Mouse (Mus musculus) retina, postnatal 1 day (tissue): ENCODE measurements around the gene Fbxl16.

Experiments
- DNase-seq: peaks from one replicate; pipeline ENCODE4 v3.0.0-alpha.2; 2012

Gene Fbxl16

DNA sequence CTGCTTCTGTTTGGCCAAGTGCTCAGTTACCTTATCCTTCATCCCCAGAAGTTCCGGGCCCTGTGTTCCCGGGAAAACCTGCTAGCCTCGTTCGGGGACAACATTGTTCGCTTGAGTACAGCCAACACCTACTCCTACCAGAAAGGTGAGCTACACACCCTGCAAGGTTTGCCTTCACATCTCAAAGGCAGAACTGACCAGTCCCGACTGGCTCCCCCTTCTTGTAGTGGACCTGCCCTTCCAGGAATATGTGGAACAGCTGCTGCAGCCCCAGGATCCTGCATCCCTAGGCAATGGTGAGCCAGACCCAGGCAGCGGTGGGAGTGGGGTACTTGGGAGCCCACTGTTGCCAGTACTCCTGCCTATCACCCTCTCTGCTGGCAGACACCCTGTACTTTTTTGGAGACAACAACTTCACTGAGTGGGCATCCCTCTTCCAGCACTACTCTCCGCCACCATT, 20.7 kb downstream of the Fbxl16 start:
- DNase-seq: no peak

DNA sequence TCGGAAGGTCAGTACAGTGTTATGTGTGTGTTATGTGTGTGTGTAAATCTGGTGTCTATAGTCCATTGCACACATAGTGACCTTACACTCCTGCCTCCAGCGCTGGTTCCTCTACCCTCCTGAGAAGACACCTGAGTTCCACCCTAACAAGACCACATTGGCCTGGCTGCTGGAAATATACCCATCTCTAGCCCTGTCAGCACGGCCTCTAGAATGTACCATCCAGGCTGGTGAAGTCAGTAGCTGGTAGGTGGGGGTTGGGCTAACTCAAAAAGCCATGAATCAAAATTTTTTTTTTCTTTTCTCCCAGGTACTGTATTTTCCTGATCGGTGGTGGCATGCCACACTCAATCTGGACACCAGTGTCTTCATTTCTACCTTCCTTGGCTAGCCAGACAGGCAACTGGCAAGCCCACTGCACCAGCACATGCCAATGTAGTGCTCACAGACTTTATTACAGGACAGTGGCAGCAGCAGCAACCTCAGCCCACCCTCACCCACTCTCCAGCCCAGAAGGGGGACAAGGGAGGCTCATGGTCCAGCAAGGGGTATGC, 21.4 kb downstream of the Fbxl16 start:
- no peak for DNase-seq

DNA sequence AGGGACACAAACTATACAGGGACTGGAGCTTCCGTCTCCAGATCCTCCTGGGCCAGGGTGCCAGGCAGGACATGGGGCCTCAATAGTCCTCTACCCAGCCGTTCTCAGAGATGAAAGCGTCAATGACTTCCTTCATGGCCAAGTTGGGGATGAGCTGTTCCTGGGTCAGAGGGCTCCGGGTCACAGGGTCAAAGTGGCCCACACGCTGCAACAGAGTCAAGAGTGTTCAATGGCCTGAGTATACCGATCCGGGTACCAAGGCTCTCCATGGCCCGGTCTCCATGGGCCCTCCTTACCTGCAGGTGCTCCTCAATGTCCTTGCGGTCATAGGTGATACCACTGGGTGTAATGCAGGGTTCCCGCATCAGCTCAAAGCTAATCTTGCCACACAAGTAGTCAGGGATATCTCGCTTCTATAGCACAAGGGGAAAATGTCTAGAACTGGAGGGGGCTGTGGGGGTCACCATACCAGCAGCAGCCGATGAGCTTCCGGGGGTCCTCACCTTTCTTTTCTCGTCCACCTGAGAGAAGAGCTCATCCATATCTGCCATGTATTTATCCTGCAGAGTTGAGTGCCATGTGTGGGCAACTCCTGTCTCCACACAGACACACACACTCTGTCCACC, 22.0 kb downstream of the Fbxl16 start:
- DNase-seq: no peak

DNA sequence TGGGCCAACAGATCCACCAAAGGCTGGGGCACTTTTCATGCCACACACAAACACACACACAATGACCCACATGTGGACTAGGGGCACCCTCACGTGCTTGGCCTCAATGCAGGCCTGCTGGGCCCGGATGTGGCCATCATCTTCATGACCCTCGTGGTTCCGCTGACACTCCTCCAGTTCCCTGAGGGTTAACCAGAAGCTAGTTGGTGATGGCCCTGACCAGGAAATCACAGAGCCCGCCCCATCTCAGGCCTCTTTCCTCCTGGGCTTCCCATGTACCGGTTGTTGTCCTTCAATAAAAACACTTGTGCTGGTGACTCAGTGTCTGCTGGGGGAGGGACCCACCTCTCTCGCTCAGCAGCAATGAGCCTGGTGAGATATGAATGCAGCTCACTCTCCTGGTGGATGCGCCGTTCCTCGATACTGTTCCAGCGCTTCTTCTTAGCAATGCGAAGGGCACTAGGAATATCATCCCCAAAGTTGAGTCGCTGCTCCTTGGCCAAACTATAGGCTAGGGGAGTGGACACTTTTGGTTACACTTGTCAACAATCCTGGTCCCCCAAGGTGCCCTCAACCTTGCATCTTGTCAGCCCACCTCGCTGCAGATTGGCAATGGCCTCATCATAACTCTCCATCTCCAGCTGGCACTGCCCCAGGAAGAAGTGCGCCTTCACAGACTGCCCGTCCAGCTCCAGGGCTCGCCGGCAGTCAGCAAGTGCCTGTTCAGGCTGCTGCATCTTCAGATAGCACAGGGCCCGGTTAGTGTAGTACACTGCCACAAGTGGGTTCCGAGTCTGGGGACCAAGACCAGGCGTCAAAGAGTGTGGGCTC, 22.8 kb downstream of the Fbxl16 start:
- DNase-seq: no peak

DNA sequence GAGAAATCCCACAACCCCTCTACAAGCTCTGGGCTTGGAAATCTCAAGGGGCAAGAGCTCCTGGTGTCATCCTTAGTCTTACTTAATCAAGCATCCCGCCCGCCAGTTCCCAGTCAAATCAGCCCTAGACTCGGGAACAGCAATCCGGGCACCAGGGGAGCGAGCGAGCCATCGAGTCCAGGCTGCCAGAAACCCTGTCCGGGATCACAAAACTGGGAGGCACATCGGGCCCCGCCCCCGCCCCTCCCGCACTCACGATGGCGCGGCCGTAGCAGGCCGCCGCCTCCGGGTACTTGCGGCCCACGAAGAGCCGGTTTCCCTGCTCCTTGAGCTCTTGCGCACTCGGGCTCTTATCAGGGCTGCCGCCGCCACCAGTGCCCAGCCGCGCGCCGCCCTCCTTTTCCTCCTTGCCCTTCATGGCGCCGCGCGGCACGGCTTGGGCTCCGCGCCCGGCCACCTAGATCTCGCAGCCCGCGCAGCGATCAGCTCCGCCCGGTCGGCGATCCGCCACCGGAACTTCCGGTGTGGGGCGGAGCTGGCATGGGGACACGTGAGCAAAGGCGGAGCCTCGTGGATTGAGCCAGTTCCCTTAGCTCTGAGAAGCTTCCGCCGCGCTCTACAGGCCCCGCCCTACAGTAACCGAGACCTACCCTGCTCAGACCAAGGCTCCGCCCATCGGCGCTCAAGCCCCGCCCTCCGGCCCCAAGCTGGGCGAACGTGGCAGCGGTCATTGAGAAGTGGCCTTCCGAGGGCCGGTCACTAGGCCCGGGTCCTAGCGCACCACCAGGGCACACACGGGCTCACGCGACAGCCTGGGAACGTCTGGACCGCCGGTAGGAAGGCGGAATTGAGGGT, 23.8 kb downstream of the Fbxl16 start:
- DNase-seq: peak; percentile 99

DNA sequence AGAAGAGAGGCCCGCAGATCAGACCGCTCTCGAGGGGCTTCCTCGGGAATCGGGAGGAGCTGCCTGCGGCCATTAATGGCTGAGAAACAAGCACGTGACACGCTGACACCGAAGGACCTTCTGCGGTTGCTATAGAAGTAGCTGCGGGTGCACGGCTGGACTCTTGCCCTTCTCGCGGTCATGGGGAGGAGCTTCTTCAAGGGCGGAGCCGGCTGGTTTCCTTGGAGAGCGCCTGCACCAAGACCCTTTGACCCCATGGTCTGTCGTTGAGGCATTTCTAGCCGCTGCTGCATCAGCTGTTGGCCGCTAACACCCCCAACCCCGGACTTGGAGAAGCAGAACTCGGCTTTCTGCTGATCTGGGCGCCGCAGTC, 24.4 kb downstream of the Fbxl16 start, which contains the start of gene Stub1:
Gene Stub1 (minus strand): TSS at position 114 of the 373 bp plus-strand sequence.
- DNase-seq: peak; percentile 96

DNA sequence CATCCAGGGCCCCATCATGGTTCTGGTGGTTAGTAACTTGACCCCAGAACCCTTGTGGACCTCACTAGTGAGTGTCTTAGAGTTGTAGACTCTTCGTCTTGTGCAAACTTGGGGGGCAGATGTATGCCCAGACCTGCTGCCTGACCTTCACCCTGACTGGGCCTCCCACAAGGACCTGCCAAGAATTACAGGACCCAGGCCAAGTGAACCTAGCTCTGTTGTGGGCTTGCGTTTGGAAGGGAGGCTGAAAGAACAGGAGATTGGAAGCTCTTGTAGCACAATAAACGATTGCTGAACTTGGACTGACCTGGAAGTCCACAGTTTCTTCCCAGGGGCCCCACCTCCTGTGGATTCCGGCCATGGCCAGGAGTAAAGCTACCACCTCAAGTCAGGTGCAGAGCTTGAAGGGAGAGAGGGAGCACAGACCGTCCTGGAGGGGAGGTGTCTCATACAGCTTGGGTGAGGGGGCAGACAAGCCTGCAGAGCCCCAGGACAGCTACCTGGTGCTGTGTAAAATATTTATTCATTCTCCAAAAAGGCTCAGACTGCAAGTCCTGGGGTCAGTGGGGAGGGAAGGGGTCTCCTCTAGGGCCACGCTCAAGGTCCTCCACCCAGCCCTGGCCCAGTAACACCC, 25.2 kb downstream of the Fbxl16 start:
- DNase-seq: no peak

DNA sequence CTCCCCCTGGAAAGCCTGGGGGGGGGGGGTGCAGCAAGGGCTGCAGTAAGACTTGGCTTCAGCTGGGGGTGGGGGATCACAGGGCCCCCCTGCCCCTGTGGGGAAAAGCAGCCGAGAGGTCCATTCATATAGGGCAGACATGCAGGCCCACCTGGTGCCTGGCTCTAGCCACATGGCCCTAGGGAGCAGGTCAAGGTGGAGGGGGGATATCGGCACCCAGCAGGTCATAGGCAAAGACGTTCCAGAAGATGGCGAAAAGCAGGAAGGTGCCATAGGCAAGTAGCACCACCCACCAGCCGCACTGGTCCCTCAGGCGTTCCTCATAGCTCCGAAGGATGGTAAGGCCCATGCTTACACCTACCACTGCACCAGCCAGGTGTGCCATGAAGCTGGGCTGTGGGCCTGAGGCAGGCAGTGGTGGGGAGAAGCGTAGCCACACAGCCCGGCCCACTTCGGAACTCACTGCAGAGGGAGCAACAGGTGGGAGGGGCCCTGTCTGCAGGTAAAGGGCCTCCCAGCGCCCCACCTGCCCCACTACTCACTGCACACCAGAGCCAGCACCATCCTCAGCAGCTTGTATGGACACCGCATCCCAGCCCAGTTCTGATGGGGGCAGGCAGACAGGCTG, 25.8 kb downstream of the Fbxl16 start:
- DNase-seq: no peak

DNA sequence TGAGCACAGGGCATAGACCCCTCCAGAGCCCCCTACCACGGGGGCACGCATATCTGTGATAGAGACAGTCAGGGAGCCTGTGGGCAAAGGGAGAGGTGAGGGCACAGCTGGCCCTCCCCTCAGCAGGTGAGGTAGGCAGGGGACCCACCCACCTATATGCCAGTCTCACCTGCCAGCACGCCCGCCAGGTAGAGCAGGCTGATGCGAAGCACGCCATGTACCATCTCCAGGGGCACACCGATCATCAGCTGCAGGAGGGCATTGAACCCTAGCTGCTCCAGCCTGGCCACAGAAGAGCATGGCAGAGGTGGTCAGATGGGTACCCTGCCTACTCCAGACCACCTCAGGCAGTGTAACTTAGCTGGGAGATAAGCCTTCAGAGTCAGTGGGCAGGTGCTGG, 26.4 kb downstream of the Fbxl16 start:
- no peak for DNase-seq

DNA sequence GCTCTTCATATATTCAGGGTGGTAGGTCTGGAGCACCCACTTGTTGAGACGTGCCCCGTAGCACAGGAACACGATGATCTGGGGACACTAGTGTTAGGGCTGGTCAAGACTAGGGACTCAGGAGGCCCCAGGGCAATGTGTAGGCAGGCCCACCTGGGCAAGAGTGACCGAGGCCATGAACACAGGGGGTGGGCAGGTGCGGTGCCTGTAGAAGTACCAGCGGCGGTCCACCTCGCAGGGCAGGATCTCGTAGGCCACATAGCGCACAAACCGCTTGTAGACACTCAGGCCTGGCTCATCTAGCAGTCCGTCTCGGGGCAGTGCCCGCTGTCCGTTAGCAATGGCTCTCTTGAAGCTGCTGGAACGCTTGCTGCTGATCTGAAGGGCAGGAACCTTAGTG, 26.9 kb downstream of the Fbxl16 start:
- DNase-seq: no peak

DNA sequence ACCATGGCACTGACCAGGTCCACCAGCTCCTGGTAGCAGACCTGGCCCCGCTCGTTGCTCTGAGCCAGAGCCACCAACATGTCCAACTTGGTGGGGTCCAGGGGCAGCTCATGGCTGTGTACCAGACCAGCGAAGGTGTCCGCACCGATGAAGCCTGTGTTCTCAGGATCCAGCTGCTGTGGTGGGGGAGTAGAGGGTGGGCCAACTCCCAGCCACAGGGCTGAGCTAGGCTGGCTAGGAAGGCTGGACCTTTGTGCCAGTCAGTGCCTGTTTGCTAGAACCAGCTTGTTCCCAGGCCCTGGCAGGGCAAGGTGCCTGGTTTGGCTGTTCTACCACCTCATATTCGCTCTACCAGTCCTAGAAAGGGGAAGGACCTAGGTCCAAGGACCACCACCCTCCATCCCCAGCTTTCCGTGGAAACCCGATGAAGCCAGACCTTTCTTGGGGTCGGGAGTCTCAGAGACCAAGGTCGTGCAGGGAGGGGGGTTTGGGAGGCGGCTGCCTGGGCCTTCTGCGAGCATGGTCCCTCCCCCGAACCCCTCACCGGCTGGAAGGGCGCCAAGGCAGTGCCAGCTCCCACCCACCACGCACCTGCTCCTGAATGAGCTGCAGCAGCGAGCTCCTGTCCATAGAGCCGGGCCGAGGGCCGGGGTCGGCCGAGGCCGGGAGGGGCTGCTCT, 27.7 kb downstream of the Fbxl16 start:
- no peak for DNase-seq

DNA sequence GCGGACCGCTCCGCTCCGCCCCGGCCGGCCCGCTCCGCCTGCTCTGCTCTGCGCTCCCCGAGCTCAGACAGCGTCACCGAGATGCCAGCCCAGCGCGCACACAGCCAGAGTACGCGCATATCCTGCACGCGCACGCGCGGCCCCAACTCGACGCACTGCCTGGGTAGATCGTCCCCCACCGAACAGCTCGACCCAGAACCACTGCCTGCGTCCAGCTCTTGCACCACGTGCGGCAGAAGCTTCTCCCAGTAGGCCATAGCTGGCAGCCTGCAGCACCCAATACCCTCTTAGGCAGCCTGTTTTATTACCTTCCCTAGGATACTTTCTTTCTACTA, 28.2 kb downstream of the Fbxl16 start, which contains the start of gene Rhbdl1:
Gene Rhbdl1 (minus strand): TSS at position 220 of the 335 bp plus-strand sequence.
- DNase-seq: peak; percentile 84

DNA sequence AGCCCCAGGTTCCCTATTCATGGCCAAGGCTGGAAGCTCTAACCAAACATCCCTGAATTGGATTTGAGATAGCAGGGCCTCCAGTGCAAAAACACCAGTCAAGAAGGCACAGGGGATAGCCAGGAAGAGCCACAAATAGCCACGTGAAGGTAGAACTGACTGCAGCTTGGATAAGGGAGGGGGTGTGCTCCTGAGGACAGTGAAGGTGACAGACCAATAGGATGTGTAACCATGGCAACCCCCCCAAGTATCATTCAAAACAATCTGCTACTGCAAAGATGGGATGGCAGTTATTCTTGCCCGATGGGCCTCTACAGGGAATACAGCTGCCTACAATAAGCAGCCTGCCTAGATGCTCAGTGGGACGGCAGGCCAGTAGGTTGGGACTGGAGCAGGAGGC, 28.6 kb downstream of the Fbxl16 start:
- DNase-seq: peak; percentile 59

DNA sequence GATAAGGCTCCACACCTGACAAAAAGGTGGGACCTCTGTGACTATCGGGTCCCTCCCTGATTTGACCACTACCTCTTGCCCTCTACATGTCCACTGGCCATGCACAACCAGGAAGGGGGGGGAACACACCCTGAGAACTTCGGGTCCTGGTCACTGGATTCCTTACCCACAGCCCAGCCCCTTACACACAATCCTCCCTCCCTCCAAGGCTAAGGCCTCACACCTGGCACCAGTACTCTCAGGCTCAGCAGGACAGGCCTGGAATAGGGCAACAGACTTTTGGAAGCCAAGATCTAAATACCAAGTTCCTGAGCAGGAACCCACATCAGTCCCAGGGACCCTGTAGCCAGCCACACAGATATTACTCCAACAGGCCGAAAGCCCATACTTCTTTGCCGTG, 30.0 kb downstream of the Fbxl16 start:
- DNase-seq: no peak

DNA sequence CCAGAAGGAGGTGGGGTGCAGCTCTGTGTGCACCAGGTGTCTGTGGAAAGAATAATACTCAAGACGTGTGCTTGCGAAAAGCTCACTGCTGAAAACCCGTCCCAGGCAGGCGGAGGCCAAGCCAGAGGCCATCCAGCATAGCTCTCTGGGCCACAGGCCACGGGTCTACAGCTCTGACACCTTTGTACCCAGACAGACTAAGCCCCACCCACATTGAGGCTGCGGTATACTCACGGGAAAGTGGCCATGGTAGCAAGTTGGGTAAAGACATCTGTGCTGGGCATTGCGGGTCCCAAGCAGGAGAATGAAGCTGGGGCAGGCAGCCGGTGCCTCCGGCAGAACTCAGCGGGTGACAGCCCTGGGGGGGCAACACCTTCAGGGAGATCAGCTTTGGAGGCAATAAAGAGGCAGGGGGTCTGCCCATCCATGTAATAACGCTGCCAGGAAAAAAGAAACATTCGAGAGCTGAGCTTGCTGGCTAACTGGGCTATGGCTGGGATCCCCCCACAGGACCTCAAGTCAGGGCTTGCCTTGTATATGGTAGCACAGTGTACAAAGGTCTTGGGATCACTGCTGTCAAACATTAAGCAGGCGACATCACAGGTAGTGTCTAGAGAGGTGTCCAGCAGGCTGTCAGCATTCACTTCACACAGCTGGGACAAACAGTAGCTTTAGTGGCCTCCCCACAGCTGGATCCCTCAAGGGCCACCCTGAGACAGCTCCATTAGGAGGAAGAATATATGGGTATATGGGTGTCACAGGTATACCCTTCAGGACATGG, 30.8 kb downstream of the Fbxl16 start:
- no peak for DNase-seq

DNA sequence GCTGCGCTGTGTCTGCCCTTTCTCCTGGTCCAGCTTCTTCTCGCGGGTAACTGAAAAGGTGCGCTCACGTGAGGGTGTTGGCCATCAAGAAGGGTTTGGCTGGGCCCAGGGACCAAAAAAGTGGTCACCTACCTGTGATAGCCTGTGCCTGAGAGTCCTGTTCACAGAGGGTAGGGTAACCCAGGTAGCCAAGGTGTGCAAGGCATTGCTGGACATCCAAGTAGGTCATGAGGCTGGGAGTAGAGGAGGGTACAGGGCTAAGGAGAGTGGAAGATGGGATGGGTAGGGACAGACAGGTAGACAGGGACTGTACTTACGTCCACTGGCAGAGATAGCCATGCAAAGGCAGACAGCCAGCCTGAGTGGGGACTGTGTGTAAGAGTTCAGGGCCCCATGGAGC, 31.6 kb downstream of the Fbxl16 start:
- DNase-seq: no peak

DNA sequence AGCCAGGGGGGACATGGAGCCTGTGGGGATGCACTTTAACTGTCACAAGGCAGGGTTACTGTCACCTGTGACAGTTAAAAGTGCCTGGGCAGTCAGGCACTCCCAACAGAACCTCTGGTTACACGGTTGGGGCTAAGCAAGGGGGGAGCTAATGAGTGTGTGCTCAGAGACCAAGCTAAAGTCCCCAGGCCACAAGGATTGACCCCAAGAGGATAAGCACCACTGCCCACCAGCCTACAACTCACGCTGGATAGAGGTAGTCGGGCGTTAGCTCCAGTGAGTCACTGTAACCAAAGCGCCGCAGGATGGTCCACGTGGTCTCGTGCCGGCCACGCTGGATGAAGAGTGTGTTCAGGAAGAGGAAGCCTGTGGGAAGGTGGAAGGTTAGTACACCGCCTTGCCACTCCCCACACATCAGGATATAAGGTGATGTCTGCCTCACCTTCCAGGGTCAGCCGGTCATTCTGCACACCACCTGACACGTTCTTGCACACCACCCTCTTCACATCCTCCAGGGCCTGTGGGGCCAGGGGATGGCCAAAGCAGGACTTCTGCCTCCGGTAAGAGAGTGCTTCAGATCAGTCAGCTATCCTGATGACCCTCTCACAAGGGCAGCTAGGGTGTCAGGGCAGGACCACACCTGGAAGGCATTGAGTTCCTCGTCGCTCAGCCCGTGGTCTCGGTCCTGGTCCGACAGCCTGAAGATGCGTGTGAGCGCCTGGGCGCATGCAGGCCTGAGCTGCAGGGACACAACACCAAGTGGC, 32.4 kb downstream of the Fbxl16 start, which contains the start of gene Gm20683:
Gene Gm20683 (minus strand): TSS at position 647 of the 764 bp plus-strand sequence.
- no peak for DNase-seq

DNA sequence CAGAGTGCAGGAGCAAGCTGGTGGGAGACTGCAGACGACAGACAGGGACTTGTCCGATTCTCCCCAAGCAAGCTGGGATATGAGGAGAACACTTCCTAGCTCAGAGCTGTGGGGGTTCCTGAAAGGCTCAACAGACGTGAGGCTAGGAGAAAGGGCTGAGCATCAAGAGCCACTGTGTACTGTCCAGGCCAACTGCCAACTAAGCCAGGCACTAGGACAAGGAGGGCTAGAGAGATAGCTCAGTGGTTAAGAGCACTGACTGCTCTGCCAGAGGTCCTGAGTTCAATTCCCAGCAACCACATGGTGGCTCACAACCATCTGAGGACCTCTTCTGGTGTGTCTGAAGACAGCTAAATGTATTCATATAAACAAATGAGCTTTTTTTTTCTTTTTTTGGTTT, 33.6 kb downstream of the Fbxl16 start:
- no peak for DNase-seq

DNA sequence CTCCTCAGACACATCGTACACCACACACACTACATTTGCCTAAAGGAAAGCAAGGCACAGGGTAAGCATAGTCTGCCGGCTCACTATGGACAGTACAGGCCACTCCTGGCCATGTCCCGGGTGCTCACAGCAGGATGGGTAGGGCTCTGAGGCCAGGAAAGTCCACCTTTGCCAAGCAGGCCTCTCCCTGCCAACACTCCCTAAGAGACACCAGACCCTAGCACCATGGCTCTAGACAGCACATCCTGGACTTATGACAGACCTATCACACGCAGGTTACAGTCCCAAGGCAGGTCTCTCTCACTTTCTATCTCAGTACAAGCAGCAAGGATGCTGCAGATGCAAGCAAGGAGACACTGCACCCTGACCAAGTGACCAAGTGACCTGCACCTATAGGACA, 34.2 kb downstream of the Fbxl16 start:
- no peak for DNase-seq
